Mouse (Mus musculus) adrenal gland, postnatal 10 days (tissue): ENCODE results near the gene Pla1a. TPM values are rescaled to one million over a fixed set of nuclear protein-coding genes. Genes with fewer than 3 reads are reported as not detected.

Experiments
- DNase-seq: peaks from one replicate; pipeline ENCODE4 v3.0.0; 2021; ENCODE audit warnings: mixed read lengths
- total RNA-seq, 2 experiments: library from RNA; stranded (reverse); gene quantifications; 2 replicates each; pipeline ENCODE4 v1.2.3; 2021

Pla1a gene
- total RNA-seq, 2 experiments from 2014 or later: 19.9 to 29.6 TPM

DNA sequence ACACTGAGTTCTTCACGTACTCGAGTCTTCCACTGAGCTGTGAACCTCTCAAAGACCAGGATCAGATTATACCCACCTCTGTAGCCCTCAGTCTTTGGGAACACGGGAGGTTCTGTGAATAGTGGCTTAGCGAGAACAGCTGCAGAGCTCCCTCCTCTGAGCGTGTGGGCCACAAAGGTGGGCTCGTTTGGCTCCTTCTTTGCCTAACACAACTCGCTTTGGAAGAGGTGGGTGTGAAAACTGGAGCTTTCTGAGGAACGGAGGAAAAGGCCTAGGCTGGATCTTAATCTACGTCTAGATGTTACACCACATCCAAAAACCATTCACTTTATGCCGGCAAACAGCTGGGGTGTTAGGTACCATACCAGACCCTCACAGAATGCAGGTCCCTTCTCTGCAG lies 67.6 kb downstream of the Pla1a start:
- no peak for DNase-seq

DNA sequence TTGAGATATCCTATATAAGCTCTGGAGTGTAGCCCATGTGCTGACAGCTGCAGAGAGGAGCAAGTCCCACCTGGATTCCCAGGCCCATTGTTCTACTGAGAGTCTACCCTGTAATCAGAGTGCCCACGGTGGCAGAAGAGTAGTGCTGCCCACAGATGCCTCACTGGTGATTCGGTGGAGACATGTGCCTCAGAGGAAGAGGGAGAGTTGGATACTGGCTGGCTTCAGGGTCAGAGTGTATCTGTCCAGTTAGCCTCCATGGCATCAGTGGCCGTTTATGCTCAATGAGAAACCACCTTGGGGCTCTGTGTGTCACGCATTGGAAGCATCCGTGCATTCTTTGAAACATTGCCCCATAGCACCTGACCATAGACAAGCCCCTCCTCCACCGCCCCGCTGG lies 69.3 kb downstream of the Pla1a start:
- no peak for DNase-seq

DNA sequence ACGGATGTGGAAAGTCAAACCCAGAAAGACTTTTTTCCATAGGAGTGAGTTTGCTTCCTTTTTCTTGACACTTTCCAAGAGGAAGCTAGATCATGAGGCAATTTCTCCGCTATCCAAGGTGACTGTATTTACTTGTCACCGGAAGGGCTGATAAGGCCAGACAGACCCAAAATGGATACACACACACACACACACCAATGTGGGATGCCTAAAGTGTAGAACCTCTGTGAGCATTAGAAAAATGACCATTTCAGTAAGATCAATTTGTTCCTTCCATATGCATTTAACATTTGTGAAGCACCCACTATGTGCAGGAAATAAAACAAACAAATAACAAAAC lies 69.7 kb downstream of the Pla1a start:
- no peak for DNase-seq

DNA sequence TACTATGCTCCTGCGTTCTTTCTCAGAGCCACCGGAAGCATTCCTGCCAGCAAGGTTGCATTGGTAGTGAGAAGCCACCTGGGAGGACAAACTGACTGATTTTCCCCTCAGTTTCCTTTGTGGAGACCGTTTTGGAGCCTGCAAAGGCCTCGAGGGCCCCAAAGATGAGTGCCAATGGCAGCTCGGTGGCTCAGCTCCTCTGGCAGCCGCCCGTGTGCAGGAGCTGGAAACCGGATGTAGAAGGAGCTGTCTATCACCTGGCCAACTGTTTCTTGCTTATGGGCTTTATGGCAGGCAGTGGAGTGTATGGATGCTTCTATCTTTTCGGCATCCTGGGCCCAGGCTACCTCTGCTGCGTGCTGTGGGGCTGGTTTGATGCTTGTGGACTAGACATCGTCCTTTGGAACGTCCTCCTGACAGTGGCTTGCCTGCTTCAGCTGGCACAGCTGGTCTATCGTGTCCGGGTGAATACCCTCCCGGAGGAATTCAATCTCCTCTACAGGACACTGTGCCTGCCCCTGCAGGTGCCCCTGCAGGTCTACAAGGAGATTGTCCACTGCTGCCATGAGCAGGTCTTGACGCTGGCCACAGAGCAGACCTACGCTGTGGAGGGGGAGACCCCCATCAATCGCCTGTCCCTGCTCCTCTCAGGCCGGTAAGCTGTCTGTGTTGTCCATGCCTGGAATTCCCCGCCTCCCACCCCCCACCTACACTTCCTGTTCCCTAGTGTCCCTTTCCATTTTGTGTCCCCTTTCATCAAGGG lies 70.3 kb downstream of the Pla1a start:
- no peak for DNase-seq

DNA sequence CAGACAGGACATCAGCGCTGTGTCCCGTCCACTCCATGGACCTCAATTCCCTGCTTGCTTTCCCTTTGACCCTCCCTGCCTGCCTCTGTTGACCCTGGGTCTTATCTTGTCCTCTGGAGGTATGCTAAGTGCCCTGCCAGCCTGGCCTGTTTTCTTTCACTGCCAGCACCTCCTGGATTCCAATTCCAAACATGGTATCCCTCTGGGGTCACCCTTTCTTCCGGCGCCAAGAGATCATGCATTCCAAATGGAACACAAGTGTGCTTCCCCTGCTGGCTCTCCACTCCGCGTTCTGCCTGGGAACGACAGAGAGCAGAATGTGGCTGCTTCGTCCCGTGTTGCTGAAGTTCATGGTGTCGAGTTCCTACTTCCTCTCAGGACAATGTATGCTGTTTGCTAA lies 71.0 kb downstream of the Pla1a start, which contains the start of gene Popdc2:
TSS of gene Popdc2 (plus strand) at position 277 of the 400 bp plus-strand sequence.
- peak; percentile 36 for DNase-seq

DNA sequence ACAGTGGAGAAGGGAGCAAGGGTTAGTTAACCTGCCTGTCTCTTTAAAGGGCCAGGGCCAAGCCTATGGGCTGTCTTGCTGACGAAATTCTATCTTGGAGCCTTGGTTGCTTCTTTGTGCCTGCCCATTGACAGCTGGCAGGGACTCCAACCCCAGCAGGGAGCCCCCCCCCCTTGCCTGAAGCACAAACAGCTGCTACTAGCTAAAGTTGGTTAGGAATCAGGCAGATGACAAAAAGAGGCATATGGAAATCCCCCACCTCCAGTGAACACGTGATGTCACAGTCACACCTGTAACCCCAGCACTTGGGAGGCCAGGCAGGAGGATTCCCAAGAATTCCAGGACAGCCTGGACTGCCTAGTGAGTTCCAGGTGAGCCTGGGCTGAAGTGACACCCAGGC lies 72.6 kb downstream of the Pla1a start:
- DNase-seq: no peak

DNA sequence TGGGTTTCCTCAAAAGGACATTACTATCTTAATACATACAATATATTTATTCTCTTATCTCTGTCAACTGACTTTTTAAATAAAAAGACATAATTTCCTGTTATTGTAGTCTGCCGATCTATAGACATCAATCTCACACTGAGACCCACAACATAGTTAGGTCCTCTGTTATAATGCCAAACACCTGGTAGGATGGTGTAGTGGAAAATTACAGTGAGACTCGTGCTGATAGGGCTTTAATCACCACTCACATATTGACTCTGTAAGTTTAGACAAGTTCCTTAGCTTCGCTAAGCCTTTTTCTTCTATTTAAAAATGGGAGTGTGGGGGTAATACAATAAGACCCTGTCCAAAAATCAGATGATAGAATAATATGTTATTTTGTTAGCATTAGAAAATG lies 73.1 kb downstream of the Pla1a start:
- no peak for DNase-seq

DNA sequence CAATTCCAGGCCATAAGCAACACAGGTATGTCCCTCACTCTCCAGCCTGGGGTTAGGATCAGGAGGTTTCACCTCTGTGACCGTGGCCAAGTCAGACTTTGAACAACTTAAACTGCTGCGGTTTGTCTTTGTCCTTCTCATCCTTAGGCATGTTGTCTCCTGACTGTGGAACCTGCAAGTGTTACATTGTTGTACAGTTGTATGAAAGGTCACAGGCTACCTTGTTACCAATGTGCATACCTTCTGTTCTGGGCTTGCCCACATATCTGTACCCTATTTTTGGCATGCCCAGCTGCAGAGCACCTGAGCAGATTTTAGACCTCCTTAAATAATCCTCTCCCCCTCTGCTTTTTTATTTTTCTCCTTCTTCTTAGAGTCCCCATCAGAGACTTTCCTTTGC lies 73.7 kb downstream of the Pla1a start:
- no peak for DNase-seq

DNA sequence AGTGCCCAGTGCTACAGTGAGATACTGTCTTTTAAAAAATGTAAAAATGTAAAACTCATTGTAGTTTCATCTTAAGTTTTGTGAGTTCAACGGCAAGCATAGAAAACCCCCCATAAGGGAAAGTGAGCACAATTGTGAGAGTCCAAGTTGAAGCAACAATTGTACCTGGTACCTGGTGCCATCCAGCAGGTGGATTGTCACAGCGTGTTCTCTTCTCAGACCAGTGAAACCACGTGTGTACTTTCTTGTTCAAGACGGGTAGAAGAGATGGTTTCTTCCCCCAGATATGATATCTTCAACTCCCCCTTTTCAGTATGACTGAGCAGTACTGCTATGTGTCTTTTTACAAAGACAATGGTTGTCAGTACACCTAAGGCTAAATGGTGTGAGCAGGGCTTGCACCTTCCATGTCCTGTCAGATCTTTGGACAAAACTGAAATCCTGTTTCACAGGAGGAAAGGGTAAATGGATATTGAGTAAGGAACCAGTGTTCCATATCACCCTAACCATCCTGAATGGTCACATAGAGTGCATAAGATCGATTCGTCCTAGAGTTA lies 74.6 kb downstream of the Pla1a start:
- no peak for DNase-seq

DNA sequence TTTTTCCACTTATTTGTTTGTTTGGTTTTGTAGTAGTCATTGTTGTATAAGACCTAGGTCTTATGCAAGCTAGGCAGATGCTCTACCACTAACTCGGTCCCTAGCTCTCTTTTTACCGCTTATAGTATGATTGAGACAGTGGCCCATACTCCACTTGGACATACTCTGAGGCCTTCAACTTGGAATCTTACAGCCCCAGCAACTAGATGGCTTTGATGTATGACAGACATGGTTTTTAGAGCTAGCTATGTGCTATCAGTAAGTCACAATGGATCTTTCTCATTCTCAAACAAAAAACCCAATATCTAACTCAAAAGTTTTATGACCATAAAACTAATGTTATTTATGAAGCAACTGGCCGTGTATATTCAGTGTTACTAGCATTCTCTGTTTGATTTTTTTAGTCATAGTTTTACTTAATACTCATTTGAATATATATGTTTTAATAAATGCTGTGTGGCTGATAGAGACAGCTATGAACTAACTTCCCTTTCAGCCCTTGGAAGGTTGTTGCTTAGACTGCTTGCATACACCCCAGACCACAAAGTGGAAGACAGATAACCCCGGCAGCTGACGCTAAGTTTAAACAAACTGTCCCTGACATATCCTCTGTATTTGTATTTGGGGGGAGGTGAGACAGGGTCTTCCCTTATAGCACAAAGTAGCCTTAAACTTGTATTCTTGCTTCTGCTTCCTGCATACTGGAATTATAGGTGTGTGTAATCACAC lies 78.6 kb downstream of the Pla1a start:
- no peak for DNase-seq

DNA sequence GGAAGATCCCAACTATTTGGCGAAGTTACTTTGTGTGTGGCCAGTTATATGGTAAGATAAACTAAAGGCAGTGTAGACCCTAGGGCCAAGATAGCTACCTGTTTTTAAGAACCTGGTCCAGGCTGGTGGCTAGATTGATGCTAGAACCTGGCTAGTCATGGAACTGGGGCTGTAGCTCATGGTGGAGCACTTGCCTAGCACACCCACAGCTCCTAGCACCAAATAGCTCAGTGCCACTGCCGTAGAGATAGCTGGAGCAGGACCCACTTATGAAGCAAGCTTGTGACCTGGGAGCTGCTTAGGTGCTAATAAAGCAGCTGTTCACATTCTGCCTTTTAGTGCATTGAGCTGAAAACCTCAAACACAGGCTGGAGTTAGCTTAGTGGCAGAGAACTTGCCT lies 79.3 kb downstream of the Pla1a start:
- no peak for DNase-seq

DNA sequence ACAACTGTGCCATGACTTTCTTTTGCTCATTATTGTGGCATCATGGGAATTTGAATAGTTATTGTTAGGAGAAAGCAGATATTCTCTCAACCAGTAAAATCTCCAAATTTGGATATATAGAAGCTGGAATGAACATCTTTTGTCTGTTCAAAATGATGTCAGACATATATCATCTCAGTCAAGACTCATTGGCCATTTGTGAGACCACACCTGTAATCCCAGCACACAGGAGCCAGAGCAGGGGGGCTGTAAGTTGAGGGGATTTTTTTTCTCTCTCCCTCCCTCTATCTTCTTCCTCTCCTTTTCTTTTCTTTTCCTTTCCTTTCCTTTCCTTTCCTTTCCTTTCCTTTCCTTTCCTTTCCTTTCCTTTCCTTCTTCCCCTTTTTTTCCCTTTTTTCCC lies 80.1 kb downstream of the Pla1a start:
- no peak for DNase-seq

DNA sequence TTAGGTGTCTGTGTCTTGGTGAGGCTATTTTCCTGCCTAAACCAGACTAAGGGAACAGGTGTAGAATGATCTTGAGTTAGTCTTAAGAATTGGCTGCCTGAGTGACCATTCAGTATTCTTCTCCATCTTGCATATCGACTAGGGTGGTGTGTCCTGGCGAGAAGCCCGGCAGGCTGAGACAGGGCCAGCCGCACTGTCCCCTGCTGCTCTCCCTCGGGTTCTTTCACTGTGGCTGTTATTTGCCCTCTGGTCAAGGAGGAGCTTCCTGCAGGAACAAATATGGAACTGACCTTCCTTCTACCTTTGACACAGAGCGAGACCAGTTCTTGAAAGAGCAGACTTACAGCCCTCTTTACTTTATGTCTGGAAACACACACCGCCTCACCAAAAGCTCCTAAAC lies 80.9 kb downstream of the Pla1a start:
- peak; percentile 71 for DNase-seq

DNA sequence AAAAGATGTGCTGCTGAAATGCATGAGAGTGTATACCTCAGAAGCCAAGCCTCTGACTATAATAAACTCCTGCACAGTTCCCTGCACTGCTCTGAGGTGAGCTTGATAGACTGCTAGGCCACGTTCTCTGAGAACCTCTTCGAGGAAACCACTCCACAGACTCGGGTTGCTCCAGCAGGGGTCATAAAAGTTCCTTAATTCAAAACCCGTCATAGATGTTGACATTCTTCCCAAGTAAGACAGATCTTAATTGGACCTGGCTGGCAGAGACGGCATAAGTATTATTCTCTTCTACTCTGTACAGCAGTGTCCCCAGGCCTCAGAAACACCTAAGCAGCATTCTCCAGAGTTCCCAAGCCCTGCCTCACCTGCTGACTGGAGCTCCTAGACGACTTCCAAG lies 82.0 kb downstream of the Pla1a start:
- DNase-seq: no peak

DNA sequence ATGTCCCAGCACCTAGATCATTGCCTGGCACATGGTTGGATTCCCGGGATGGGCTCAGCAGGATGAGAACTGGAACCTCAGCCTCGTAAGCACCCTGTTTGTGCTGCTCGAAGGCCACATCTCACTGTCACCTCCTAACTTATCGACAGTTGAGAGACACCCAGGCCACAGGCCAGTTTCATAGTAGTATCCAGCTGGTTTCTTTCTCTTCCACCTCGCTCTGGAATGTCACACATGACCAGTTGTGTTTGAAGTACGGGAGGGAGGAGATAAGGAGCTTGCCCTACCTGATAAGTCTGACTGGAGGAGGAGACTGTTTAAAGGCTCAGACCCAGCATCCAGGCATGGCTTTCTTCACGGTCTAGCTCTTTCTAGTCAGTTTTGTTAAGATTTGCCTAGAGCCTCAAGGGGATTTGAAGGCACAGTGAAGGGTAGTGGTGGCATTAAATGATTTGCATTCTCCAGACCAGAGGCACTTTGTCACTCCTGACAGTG lies 82.5 kb downstream of the Pla1a start:
- no peak for DNase-seq

DNA sequence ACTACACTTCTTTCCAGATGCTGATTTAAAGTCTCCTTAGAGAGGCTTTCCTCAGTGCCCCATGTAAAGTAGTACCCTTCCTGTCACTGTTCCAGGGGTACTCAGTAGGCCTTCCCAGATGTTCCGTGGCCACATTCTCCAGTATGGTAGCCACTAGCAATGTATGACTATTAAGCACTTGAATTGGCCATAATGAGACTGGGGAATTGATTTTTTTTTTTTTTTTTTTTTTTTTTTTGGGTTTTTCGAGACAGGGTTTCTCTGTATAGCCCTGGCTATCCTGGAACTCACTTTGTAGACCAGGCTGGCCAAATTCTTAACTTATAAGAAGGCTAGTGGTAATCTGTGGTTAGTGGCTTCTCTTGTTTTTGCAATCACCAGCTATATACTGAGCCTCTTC lies 83.1 kb downstream of the Pla1a start:
- DNase-seq: no peak

DNA sequence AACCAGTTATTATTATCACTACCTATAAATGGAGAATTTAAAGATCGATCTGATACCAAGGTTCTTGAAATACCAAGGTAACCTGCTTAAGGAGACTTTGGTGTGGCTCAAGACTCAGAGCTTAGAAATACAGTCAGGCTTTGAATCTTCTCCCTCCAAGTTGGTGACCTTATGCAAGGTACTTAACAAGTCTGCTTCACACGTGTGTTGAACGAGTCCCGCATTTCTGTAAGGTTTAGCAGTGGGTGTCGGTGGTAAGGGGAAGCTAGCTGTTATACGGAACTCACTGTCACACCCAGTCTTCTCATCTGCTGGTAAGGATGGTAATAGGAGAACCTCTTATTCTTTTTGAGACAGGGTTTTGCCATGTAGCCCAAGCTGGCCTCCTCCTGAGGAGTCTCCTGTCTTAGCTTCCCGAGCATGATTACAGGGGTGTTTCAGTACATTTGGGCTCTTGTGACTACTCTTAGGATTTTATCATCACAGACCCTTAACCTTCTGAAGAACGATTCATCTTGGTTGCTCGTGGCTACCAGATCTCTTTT lies 84.7 kb downstream of the Pla1a start:
- DNase-seq: no peak

DNA sequence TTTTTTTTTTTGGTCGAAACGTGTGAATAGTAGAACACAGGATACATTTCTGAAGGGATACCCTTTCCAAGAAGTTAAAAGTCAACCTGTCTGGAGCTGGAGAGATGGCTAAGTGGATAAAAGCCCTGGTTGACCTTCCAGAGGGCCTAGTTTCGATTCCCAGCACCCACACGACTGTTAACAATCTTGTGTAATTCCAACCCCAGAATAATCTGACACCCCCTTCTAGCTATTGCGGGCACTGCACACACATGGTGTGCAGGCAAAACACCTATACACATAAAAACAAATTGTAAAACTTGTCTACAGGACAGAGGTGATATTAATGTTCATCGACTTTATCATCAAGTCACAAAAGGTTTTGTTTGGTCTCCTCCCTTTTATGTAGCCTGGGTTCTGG lies 85.4 kb downstream of the Pla1a start:
- no peak for DNase-seq

DNA sequence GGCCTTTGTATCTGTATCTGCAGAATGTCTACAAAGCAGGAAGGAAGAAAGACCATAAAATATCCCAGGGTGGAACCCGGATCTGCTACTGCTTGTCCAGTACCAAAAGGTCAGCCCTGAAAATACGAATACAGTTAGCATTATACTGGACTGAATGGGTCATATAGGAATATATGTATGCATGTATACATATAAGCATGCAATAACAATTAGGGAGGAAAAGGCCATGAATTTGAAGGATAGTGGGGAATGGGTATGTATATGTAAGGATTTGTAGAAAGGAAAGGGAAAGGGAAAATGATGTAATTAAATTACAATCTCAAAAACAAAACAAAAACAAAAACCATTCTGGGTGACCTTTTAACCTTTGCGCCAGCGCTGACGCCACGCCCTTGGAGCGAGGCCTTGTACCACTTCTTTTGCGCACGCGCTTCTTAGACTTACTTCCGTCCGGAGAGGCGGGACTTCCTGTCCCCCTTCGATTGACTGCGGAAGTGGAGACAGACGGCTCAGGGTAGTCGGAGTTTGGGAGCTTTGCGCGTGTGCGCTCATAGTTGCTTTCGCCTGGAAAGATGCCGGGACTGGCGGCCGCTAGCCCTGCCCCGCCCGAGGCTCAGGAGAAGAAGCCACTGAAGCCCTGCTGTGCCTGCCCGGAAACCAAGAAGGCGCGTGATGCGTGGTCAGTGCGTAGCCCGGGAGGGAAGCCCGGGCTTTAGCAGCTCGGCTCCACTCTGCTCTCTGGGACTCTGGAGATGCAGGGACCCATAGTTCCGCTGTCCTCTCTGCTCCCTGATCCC lies 86.2 kb downstream of the Pla1a start, which contains the start of the genes Cox17 and Gm21987:
TSS of gene Cox17 (plus strand) at position 463 of the 797 bp plus-strand sequence.
TSS of gene Gm21987 (plus strand) at position 512 of the 797 bp plus-strand sequence.
- peak; percentile 93 for DNase-seq
